Mouse (Mus musculus) Patski (cell line): ENCODE measurements at regions not wholly inside any gene's neighbourhood (a gene's known extent, or its start where the extent isn't known, plus 50 kb on each side); places are given as distances from the start of the nearest gene placed in this dataset.

Experiments
- ATAC-seq: fragments of 100-300 bp; one replicate; pipeline ENCODE4 v1.8.0; 2021
- CTCF ChIA-PET: fragments of 350-600 bp; sonication (Branson Sonifier 250); formaldehyde crosslinking; loops from one replicate; lab custom pipeline; 2022; ENCODE audit warnings: inconsistent platforms; lab: Charles Lee
- POLR2A ChIA-PET: fragments of 350-600 bp; sonication (Branson Sonifier 250); formaldehyde crosslinking; loops from one replicate; lab custom pipeline; 2022; ENCODE audit warnings: antibody characterized with exemption, inconsistent platforms; lab: Charles Lee
- DNase-seq: peaks from one replicate; pipeline ENCODE4 v3.0.0-alpha.2; 2011; ENCODE audit warnings: low read depth, low spot score
- H3K27me3 ChIP-seq: fragments of 371-371 bp; one replicate; pipeline ENCODE4 v1.5.1; 2021
- CTCF ChIP-seq: fragments of 100-300 bp; IDR thresholded peaks from one replicate; pipeline ENCODE4 v1.5.1; 2021
- in situ Hi-C: fragments of 300-500 bp; cut with MboI; formaldehyde crosslinking; loops from 3 replicates; pipeline ENCODE4 v1.11.1; 2018; ENCODE audit warnings: low pct_unique_long_range_greater_than_20kb, mixed read lengths

GRCm38 (mm10) chr11:71840635-71841443 is 91.1 kb downstream of the Wscd1 start:
- DNase-seq = no peak
- H3K27me3 ChIP-seq = no peaks in the 10 kb centered on the region
- no peak for ATAC-seq
- CTCF ChIA-PET = no interaction called here
- POLR2A ChIA-PET = no interaction called here
- no peak for TF ChIP-seq CTCF
- in situ Hi-C loops = no loop called here
